Mouse (Mus musculus) kidney, adult 8-10 months (tissue): ENCODE measurements at regions not wholly inside any gene's neighbourhood (a gene's known extent, or its start where the extent isn't known, plus 50 kb on each side); places are given as distances from the start of the nearest gene placed in this dataset.
"Not testable (repeated sequence)": the region's sequence is repeated elsewhere in the genome, so short reads cannot be mapped to it uniquely, and the experiment has no call there.

Experiments
- DNase-seq, 2 experiments: peaks; one replicate each; pipeline ENCODE4 v3.0.0; 2022

DNA sequence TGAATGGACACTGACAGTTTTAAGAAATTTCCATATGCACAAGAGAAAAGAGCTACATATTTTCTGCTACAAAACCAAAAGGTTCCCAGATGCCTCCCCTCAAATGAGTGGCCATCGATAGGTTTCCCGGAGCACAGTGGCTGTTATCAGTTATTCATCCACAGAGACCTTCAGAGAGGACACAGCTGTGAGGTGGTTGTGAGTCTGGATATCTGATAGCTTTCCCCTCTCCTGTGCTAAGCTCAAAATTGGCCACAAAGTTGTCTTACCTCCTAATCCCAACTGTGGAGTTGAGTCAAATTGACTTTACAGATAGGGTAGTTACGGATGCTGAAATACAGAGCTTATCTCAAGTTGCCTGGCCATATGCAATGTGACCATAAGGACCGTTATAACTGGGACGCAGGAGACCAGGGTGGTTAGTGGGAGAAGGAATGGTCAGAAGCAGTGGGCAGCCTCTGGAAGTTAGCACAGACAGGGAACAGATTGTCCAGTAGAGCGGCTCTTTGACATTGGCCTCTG lies 93.3 kb upstream of the Zfp706 start:
- DNase-seq: no peak

DNA sequence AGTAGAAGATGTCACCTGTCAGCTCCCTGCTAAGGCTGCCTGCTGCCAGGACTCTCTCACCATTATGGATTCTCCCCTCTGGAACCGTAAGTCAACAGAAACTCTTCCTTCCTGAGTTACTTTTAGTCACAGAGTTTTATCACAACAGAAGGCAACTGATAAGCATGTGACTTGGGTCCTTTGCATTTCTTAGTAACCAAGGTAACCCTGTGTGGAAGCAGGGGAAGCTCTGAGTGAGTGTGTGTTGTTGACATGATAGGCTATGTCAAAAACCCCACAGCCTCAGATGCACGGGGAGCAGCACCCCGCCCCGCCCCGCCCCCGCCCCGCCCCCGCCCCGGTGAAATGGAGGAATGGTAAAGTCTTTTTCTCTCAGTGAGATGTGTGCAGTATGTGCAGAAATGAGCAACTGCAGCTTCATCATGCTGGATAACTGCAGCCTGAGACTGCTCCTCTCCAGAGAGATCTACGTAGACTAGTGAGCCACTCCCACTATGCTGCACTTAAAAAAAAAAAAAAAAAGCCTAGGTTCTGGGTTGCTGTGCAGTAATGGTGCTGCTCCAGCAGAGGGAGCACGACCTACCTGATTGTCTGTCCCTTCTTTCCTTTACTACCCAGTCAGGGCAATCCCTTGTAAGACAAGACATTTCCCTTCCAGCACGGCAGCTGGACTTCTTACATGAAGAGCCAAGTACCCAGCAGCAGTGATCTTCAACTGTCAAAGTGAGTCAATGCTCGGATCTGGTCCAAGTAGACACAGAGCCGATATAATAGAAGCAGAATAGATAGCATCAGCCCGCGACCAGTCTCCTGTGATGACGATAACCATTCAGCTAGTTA lies 92.6 kb upstream of the Zfp706 start:
- peak; percentile 53 for DNase-seq

DNA sequence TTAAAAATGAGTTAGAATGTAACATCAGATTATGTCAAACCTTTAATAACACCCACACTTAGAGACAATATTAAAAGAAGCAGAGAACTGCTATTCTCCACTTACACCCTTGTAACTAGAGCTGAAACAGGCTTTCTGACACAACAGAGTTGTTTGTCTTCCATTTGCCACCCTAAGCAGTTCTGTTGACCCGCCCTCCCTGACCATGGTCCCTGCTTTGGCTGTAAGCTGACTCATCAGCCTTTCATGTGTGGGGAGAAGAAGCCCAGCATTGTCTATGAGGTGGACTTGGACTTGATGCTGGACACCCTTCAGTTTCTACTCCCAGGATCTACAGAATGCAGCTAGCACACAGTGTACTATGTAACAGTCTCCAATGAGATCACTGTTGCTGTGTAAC lies 91.6 kb upstream of the Zfp706 start:
- peak; percentile 50 to 53 for DNase-seq

DNA sequence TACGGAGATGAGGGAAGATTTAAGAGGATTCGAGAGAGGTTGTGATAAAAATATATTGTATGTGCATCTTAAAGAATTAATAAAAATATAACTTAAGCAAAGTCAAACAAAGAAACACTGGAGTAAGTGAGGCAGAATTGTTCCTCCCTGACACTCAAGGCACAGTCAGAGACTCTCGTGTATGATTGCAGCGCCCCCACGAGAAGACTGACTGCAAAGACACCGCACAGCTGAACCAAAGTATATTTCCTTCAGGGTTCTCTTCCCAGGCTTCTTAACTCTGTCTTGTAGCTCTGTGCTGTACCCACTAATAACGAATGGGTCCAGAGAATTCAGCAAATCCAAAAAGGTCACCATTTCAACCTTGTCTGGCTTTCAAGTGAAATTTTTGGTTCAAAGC lies 89.9 kb upstream of the Zfp706 start:
- DNase-seq: no peak

DNA sequence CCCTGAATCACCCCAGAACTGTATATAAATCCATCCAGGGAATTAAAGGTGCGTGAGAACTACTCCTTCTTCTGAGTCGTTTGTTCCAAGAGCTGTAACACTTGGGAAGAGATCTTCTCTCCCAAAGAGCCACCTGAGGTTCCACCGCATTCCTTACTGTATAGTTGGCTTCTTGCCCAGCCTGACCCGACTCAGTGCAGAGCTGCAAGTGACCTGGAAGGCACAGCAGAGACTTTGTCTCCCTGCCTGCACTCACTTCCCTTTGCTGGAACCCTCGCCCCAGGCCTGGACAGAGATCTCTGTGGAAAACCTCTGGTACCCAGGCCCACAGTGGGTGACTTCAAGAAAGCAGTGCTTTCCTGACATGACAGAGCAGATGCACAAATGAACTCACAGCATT lies 83.6 kb upstream of the Zfp706 start:
- not testable (repeated sequence) for DNase-seq

DNA sequence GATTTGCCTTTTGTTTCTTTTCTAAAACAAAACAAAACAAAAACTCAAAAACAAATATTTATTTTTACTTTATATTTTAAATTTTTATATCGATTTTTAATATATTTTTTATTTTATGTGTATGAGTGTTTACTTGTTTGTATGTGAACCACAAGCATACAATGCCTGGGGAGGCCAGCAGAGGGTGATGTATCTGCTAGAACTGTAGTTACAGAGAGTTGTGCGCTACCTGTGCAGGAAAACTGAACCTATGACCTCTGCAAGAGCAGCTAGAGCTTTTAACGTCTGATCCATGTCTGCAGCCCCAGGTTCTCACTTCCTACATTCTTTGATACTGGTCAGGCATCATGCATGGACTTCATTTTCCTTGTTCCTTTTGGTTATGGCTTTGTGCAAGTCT lies 76.2 kb upstream of the Zfp706 start:
- DNase-seq: no peak

DNA sequence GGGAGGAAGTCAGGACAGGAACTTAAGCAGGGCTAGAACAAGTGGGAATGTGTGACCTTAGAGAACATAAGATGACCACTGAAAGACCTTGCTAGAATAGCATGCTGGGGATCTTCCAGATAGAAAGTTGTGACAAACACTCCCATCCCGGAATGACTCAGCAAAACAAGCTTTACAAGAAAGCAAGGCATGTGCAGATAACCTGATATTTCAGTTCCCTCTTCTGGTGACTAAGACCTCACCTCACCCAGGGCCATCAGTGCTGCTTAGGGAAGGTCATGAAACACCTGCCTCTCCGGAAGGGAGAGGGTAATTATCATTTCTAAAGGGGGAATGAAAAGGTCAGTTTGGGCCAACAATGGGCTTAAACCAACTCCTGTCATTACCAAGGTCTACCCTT lies 74.3 kb upstream of the Zfp706 start:
- no peak for DNase-seq

DNA sequence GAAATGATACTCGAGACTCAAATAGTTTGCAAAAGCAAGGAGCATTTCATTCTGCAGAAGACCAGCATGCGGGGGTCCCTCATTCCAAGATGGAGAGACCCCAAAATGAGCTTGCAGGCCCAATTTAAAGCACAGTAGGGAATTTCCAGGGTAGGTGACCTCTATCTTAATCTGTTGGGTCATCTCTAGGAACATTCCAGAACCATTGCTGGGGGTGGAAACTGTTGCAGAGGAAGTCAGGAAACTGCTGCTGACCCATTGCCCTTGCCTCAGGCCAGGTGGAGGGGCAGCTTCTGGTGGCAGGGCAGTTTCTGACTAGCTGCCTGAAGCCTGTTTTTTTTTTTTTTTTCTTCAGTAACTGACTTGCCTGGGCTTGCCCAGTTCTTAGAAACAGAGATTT lies 73.4 kb upstream of the Zfp706 start:
- peak; percentile 50 to 71 for DNase-seq

DNA sequence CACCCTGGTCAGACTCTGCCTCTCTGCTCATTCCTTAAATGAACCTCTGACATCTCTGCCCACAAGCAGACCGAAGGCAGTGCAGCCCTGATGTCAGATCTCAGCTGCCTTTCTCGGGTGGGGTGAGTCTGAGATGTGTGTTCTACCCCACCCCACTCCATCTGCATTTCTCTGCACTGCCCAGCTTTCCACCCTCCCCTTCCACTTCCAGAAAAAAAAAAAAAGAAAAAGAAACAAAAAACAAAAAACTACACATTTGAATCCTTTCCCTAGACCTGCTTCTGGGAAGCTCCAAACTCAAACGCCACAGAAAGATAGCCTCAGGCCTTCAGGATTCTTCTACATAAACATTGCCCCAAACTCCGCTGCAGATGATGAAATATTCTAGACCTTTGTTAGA lies 72.8 kb upstream of the Zfp706 start:
- no peak for DNase-seq

DNA sequence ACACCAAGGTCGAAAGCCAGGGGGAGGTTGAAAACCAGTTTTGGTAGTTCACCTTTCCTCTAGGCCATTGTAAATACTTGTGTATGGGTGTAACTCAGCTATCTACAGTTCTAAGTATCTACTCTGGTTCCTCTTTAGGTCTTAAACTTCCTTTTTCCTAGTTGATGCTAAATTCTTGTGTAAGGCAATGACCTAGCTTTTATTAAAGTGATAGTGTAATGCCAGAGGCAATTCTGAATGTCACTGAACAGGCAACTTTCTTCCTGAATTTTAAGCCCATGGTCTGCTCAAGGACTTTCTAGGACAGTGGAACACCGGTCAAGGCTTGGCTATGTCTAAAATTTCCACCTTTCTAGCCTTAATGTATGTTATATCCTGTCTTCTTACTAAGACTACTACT lies 66.6 kb upstream of the Zfp706 start:
- not testable (repeated sequence) for DNase-seq

DNA sequence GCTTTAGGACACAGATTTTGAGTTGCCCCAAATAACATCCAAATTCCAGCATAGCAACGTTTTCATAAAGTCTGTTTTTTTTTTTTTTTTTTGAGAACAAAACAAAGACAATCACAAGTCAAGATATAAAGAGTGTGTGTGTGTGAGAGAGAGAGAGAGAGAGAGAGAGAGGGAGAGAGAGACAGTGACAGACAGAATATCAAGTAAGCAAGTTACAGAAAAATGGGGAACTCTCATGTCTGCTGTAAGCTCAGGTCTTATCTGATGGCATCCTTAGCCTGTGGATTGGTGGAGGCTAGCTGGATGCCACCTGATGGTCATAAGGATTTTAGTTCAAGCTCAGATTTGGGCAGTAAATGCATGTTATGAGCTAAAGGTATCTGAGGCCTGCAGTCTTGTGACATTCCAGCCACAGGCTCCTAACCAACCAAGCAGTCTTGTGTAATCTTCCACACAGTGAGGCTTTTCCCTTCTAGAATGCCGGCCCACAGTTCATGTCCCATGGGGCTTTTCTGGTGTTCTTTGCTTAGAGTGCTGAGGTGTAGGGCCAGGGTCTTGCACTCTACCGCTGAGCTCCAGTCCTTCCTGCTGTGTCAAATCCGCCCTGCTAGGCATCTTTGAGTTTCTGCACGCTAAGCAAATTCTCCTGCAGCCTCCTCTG lies 64.8 kb upstream of the Zfp706 start:
- DNase-seq: no peak

DNA sequence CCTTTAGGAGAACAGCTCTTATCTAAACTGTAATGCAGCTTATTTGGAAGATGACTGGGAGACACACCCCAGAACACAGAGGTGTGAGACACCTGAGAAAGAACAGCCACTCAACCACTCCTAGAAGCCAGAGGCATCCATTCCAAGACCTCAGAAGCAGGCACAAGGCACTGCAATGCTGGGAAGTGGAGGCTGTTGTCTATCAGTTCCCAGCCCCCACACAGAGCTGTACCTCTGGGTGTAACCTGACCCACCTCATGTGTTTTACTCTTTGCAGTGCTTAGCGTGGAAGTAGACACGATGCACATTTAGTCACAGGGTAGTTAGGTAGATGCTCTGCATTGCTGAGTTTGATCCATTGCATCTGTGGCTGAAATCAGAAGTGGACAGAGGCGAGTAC lies 62.6 kb upstream of the Zfp706 start:
- no peak for DNase-seq

DNA sequence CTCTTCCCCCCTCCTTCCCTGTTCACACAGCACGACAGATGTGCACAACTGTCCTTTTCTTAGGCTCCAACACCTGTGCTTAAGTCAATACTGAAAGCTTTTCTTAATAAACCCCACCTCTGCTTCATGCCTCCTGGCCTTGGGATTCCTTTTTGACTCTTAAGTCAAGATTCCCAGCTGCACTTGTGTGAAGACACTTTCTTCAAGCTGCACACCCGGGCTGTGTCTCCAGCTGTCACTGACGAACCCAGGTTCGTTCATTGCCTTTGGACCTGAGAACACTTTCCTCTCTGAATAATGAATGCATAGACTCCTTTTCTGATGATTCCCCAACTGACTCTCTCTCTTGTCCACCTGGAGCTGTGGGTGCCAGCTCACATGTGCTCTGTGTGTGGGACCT lies 59.8 kb upstream of the Zfp706 start:
- DNase-seq: no peak

DNA sequence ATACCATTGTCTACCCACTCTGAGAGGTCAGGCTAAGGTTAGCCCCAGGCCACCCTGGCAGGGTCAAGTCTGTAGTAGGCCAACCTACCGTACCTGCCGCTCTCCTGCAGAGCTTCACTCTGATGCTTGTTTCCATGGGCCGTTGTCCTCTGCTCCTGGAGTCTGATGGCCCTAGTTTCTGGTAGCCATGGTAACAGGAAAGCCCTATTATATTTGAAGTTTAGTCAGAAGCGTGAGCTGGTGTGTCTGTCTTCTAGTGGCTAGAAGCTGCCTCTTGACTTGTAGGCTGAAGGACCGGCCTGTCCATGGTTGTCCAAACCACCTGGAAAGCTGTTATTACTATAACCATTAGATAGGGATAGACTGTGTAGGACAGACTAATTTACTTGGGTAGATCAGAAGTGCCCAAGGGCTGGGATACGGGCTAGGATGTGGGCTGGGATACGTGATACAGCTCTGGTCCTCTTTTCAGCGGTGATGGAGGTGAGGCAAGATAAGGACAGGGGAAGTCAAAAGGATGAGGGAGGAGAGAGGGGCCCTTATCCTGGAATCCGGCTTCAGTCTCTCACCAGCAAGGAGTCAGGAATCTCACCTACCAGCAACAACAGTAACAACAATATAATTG lies 58.5 kb upstream of the Zfp706 start:
- no peak for DNase-seq

DNA sequence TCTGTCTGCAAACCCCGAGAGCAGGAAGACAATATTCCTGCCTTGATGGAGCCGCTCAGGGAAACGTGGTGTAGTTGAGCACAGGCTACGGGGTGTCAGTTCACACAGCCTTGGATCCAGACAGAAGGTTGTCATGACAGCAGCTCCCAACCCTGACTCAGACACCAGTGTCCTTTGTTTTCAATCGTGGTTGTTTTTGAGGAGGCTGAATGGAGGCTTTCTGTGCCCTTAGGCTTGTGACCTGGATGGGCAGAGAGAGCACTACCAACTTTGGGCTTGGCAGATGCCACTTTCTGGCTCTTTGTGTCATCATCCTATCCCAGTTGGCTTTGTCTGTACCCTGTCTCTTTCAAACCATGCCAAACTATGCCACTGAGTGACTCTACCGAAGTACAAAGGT lies 57.8 kb upstream of the Zfp706 start:
- DNase-seq: no peak

DNA sequence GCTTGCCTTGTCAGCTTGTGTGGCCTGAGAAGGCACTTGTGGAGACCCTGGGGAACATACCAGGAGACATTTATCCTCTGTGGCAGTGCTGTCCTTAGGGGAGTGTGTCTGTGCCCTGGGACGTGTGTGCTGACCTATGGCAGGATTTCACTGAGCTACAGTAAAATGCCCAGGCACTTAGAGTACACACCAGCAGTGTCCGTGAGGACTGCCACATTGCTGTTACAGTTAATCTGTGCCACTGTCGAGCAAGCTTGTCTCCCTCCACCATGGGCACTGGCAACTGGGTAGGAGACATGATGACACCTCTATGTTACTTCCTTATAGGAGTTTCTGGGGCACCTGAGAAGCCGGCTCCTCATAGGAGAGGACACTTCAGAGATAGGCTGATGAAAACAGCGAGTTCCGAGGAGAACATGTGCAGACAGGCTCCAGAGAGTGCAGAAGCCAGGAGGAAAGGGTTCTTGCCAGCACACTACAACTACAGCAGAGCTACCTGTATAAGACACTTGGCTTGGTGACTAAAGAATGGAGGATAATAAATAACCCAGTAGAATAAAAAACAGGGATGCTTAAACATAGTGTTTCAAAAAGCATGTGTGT lies 56.3 kb upstream of the Zfp706 start:
- no peak for DNase-seq

DNA sequence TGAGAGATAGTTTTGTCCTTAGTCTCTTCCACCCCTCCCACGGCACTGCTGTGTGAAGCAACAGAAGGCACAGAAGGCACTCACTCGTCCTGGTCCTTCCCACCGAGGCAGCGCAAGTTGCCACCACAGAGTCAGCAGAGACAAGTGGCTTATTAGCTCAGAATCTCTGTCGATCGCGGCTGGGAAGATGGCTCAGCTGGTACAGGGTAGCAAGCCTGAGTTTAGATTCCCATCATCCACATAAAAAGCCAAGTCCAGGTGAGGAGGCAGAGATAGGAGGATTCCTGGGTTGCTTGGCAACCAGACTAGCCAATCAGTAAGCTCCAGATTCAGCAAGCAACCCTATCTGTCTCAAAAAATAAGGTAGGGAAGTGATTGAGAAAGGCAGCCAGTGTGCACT lies 55.0 kb upstream of the Zfp706 start:
- DNase-seq: no peak

DNA sequence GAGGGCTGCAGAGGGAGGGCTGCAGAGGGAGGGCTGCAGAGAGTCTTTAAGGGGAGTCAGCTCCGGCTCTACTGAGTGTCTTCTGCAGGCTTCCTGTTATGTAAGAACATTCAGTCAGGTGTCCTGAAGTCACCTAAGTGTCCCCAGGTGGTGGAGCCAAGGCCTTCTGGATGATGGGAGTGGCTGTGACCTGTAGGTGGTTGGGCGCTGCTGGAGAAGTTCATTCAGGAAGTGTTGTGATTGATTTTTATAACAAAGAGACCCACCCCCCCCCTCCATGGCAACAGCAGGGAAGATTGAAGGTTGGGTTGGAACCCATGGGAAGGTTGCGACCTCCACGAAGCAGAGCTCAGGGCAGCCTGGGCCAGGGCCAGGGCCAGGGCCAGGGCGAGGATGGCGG lies 53.9 kb upstream of the Zfp706 start:
- DNase-seq: no peak

DNA sequence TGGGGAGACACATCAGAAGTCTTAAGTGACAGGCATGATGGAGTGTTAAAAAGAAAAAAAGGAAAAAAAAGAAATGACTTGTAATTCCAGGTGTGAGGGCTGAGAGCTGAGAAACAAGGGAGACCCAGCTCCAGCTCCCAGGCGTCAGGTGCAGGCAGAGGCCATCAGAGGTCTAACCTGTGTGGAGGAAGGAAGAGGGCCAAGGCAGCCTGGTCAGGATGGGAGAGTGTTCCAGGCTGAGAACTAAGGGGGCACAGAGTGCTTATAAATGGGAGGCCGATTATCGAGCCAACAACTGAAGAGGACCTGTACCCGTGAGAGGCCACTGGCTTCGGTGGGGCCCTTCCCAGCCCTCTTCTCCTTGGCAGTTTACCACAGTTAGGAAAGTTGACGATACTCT lies 53.3 kb upstream of the Zfp706 start:
- DNase-seq: no peak
